Mouse (Mus musculus) liver, embryonic 14.5 days (tissue): ENCODE measurements around the gene Eml4. TPM values are rescaled to one million over a fixed set of nuclear protein-coding genes. Genes with fewer than 3 reads are reported as not detected.

Experiments used
- ATAC-seq: fragments of 200-750 bp; cut with Nextera tagmentation; 2 replicates; pipeline ENCODE4 v1.8.0; 2017; ENCODE audit warnings: moderate number of reproducible peaks, mild to moderate bottlenecking, moderate library complexity; ENCODE audit not compliant: insufficient read depth
- DNase-seq, 3 experiments: peaks; one replicate each; pipeline ENCODE4 v3.0.0-alpha.2; 2012 to 2013; ENCODE audit warnings: low read depth in 3 of 3, low spot score in 3 of 3
- H3K27ac ChIP-seq: fragments of 300-500 bp; sonication (generic); 2 replicates; pipeline ENCODE4 v1.5.1; 2014; ENCODE audit warnings: moderate library complexity, mild to moderate bottlenecking, control low read depth, inconsistent platforms
- H3K27me3 ChIP-seq: fragments of 300-500 bp; sonication (generic); 2 replicates; pipeline ENCODE4 v1.6.1; 2014; ENCODE audit warnings: mild to moderate bottlenecking, low read length, moderate library complexity; ENCODE audit not compliant: control insufficient read depth, insufficient read depth
- H3K36me3 ChIP-seq: fragments of 300-500 bp; sonication (generic); replicated peaks from 2 replicates; pipeline ENCODE4 v1.6.1; 2014; ENCODE audit warnings: low read depth; ENCODE audit not compliant: control insufficient read depth, insufficient read depth
- H3K4me1 ChIP-seq, 2 experiments: fragments of 200-500 bp in 1 of 2; fragments of 300-500 bp in 1 of 2; sonication (generic) in 1 of 2; replicated peaks; 2 replicates each; pipeline ENCODE4 v1.6.1; 2012 to 2014; ENCODE audit warnings: antibody characterized with exemption in 1 of 2, inconsistent platforms in 1 of 2, low read length in 1 of 2; ENCODE audit not compliant: control insufficient read depth in 2 of 2, insufficient read depth in 2 of 2
- H3K4me2 ChIP-seq: fragments of 300-500 bp; sonication (generic); 2 replicates; pipeline ENCODE4 v1.6.1; 2014; ENCODE audit warnings: low read depth, mild to moderate bottlenecking, control low read depth, moderate library complexity
- H3K4me3 ChIP-seq, 2 experiments: fragments of 200-500 bp in 1 of 2; fragments of 300-500 bp in 1 of 2; sonication (generic) in 1 of 2; 2 replicates each; pipeline ENCODE4 v1.5.1; 2012 to 2014; ENCODE audit warnings: low read depth in 2 of 2, low read length in 2 of 2, mild to moderate bottlenecking in 2 of 2, control low read depth in 1 of 2, inconsistent platforms in 1 of 2, moderate library complexity in 1 of 2; ENCODE audit not compliant: insufficient read depth in 1 of 2
- H3K9ac ChIP-seq: fragments of 300-500 bp; sonication (generic); replicated peaks from 2 replicates; pipeline ENCODE4 v1.6.1; 2014; ENCODE audit warnings: mild to moderate bottlenecking, control low read depth, moderate library complexity
- H3K9me3 ChIP-seq: fragments of 300-500 bp; sonication (generic); 2 replicates; pipeline ENCODE4 v1.6.1; 2016; ENCODE audit warnings: low read length, mixed read lengths; ENCODE audit not compliant: control insufficient read depth
- CTCF ChIP-seq: IDR thresholded peaks from 2 replicates; pipeline ENCODE4 v1.5.1; 2016; ENCODE audit warnings: antibody characterized with exemption, low read depth, control low read depth
- EP300 ChIP-seq: IDR thresholded peaks from 2 replicates; pipeline ENCODE4 v1.6.1; 2016; ENCODE audit warnings: antibody characterized with exemption, low read depth
- WGBS: fragments of 180-500 bp; shearing (Covaris S2); extraction: QIAGEN DNeasy Blood & Tissue Kit; methylation state at CpG from one replicate; pipeline ENCODE4 v1.1.7; 2014; ENCODE audit not compliant: insufficient replicate concordance; 5-methylcytosine and 5-hydroxymethylcytosine counted together
- polyA plus RNA-seq, 2 experiments: library from polyadenylated mRNA; depleted of rRNA in 1 of 2; stranded (reverse) in 1 of 2; unstranded in 1 of 2; fragments of >200 nt; fragmentation: Nextera tagmentation in 1 of 2; extraction: Ambion mirVana in 1 of 2; gene quantifications; 2 replicates each; pipeline versions ENCODE4 v1.2.1 to v1.2.3; 2012 to 2014

The Eml4 gene
- polyA plus RNA-seq, 2 experiments: 4.8 to 5.0 TPM

GRCm38 (mm10) chr17:83452451-83452850, 101.7 kb downstream of the Eml4 start:
- H3K4me1 ChIP-seq: no peaks in the 10 kb centered on the region
- no peak for DNase-seq
- no peaks in the 10 kb centered on the region; the same call in 1 of the 2 replicates for H3K36me3 ChIP-seq
- WGBS: 83% methylated on average over 8 of the region's 8 CpGs
- H3K4me2 ChIP-seq: no peak overlapping the region
- no peak overlapping the region for H3K9ac ChIP-seq
- ATAC-seq: no peak
- no peaks in the 10 kb centered on the region for H3K9me3 ChIP-seq
- no peaks in the 10 kb centered on the region for H3K27me3 ChIP-seq
- no peak for TF ChIP-seq EP300
- no peak for TF ChIP-seq CTCF
- H3K4me3 ChIP-seq: no peak overlapping the region
- no peak overlapping the region for H3K27ac ChIP-seq

- no peak overlapping the region for H3K27ac ChIP-seq
- peaks cover 2% of the 10 kb centered on the region for H3K36me3 ChIP-seq
Observed at GRCm38 (mm10) chr17:83453587-83453986, 102.9 kb downstream of the Eml4 start.

GRCm38 (mm10) chr17:83457271-83457670, 106.5 kb downstream of the Eml4 start:
- H3K27ac ChIP-seq: no peak overlapping the region
- TF ChIP-seq CTCF: no peak
- no peak for TF ChIP-seq EP300
- H3K4me3 ChIP-seq: no peak overlapping the region
- ATAC-seq (no peak), DNase-seq (no peak)
- whole genome bisulfite sequencing: 85% methylated on average over 1 of the region's 1 CpGs
- H3K27me3 ChIP-seq: no peaks in the 10 kb centered on the region
- no peak overlapping the region for H3K9ac ChIP-seq
- H3K4me2 ChIP-seq: no peak overlapping the region
- no peaks in the 10 kb centered on the region for H3K9me3 ChIP-seq
- no peaks in the 10 kb centered on the region for H3K4me1 ChIP-seq
- H3K36me3 ChIP-seq: peaks cover 2% of the 10 kb centered on the region

More at GRCm38 (mm10) chr17:83453587-83453986, 102.9 kb downstream of the Eml4 start:
- TF ChIP-seq EP300 (no peak), CTCF (no peak)
- ATAC-seq: no peak
- WGBS: 66% methylated on average over 5 of the region's 5 CpGs
- H3K9ac ChIP-seq: no peak overlapping the region
- H3K4me2 ChIP-seq: no peak overlapping the region
- no peaks in the 10 kb centered on the region for H3K9me3 ChIP-seq
- no peak overlapping the region for H3K4me3 ChIP-seq
- H3K27me3 ChIP-seq: no peaks in the 10 kb centered on the region
- H3K4me1 ChIP-seq: no peaks in the 10 kb centered on the region
- no peak for DNase-seq

- Histone ChIP-seq H3K9me3 (no peaks in the 10 kb centered on the region), H3K36me3 (no peaks in the 10 kb centered on the region; the same call in 1 of the 2 replicates), H3K9ac (no peak overlapping the region), H3K4me2 (no peak overlapping the region), H3K27me3 (no peaks in the 10 kb centered on the region), H3K4me3 (no peak overlapping the region), H3K27ac (no peak overlapping the region), H3K4me1 (no peaks in the 10 kb centered on the region)
- no peak for DNase-seq
- TF ChIP-seq EP300: no peak
- TF ChIP-seq CTCF: no peak
- 68% methylated on average over 5 of the region's 5 CpGs for WGBS
- ATAC-seq: no peak
Observed at GRCm38 (mm10) chr17:83465969-83466368, 115.2 kb downstream of the Eml4 start.

GRCm38 (mm10) chr17:83466697-83467251, 116.0 kb downstream of the Eml4 start:
- Histone ChIP-seq H3K4me2 (no peak overlapping the region), H3K36me3 (no peaks in the 10 kb centered on the region), H3K4me1 (no peaks in the 10 kb centered on the region), H3K9me3 (no peaks in the 10 kb centered on the region), H3K27me3 (no peaks in the 10 kb centered on the region), H3K27ac (no peak overlapping the region), H3K9ac (no peak overlapping the region), H3K4me3 (no peak overlapping the region)
- TF ChIP-seq CTCF: no peak
- no peak for TF ChIP-seq EP300
- 70% methylated on average over 6 of the region's 6 CpGs for WGBS
- DNase-seq (no peak), ATAC-seq (no peak)
